In genomic region chr11:72595010-72595737, GRCm38 (mm10) we compare ENCODE assay signal across 22 mouse cellular contexts. TPM values are rescaled to one million over a fixed set of nuclear protein-coding genes. Genes with fewer than 3 reads are reported as not detected.
DNase-seq lines count a peak whose midpoint lies in the region; ATAC-seq and TF ChIP-seq lines count a peak whose summit lies in the region.
"Had no signal": no experiment of that assay in that cellular context is flagged by ENCODE, and none has a peak within 500 bp of the region (broad histone marks: within the 10 kb centered on the region; RNA-seq: fewer than 3 reads in every experiment).

No protein-coding gene starts in this region.

- no peaks in the 10 kb centered on the region for H3K27me3 ChIP-seq in ES-Bruce4 (ENCODE audit: control insufficient read depth, insufficient read depth, low read length, poor library complexity, severe bottlenecking)
- H3K27me3 ChIP-seq: embryonic facial prominence, embryonic 13.5 days; forebrain, embryonic 13.5 days; hindbrain, embryonic 13.5 days; intestine, embryonic 15.5 days had no signal

- no peak for ATAC-seq in inflammation-experienced regulatory T-cells, adult 6 months
- ATAC-seq: forebrain, embryonic 13.5 days; forebrain, postnatal 0 days; hindbrain, postnatal 0 days; intestine, embryonic 15.5 days had no signal

- no peak overlapping the region for H3K4me3 ChIP-seq in ES-Bruce4 (ENCODE audit: low read depth, low read length)
- H3K4me3 ChIP-seq: embryonic facial prominence, embryonic 13.5 days; forebrain, embryonic 13.5 days; heart, embryonic 10.5 days; hindbrain, embryonic 13.5 days; intestine, embryonic 15.5 days had no signal

- peaks cover 1% of the 10 kb centered on the region for H3K4me1 ChIP-seq in ES-Bruce4 (ENCODE audit: control insufficient read depth, insufficient read depth, low read length)
- H3K4me1 ChIP-seq: embryonic facial prominence, embryonic 13.5 days; forebrain, embryonic 13.5 days; heart, embryonic 10.5 days; hindbrain, embryonic 13.5 days; intestine, embryonic 15.5 days had no signal

- no peak overlapping the region for H3K9ac ChIP-seq in ES-Bruce4 (ENCODE audit: low read depth, poor library complexity, severe bottlenecking)
- H3K9ac ChIP-seq: embryonic facial prominence, embryonic 13.5 days; forebrain, embryonic 13.5 days; forebrain, postnatal 0 days; hindbrain, embryonic 13.5 days; intestine, embryonic 15.5 days had no signal

- no peak for TF ChIP-seq POLR2A in ES-Bruce4 (IDR thresholded peaks at IDR 0.05; ENCODE audit: insufficient read depth, low read length)

- TF ChIP-seq EP300 in ES-Bruce4 (IDR thresholded peaks at IDR 0.05; ENCODE audit: insufficient read depth, low read depth, low read length): 0 out of 2 replicates have a peak, but pooled peaks have one; percentile 28

- H3K27ac ChIP-seq in ES-Bruce4 (ENCODE audit: insufficient read depth, low read length): peak overlapping the region; percentile 63; the same call in 1 of the 2 replicates
- H3K27ac ChIP-seq: embryonic facial prominence, embryonic 13.5 days; forebrain, embryonic 13.5 days; heart, embryonic 10.5 days; hindbrain, embryonic 13.5 days; hindbrain, postnatal 0 days; intestine, embryonic 15.5 days had no signal

- no peaks in the 10 kb centered on the region for H3K36me3 ChIP-seq in ES-Bruce4 (ENCODE audit: control insufficient read depth, insufficient read depth, low read length, poor library complexity, severe bottlenecking)
- H3K36me3 ChIP-seq: embryonic facial prominence, embryonic 13.5 days; heart, embryonic 10.5 days; hindbrain, embryonic 13.5 days; intestine, embryonic 15.5 days had no signal

- TF ChIP-seq CTCF in ES-Bruce4 (IDR thresholded peaks at IDR 0.05; ENCODE audit: low read depth, low read length): no peak

- peak; percentile 47 for DNase-seq in 3T3-L1 (ENCODE audit: low read depth, low spot score)
- DNase-seq in NIH3T3 (ENCODE audit: low read depth): peak; percentile 48
- DNase-seq in fibroblast of lung, adult 2 months (ENCODE audit: low read depth): peak; percentile 23
- no peak for DNase-seq in gastrocnemius, postnatal 25 days
- no peak for DNase-seq in lung, postnatal 36 days
- DNase-seq: adrenal gland, postnatal 10 days; cerebellum, adult 11-12 months; cerebellum, adult 9-10 months; cerebellum, postnatal 25 days; forebrain, postnatal 0 days; gastrocnemius, postnatal 14 days; heart, postnatal 10 days; heart, postnatal 4 days; kidney, adult 18-20 months had no signal

- no peaks in the 10 kb centered on the region for H3K9me3 ChIP-seq in ES-Bruce4 (replicated peaks; ENCODE audit: control insufficient read depth, insufficient read depth, low read length, poor library complexity, severe bottlenecking)
- H3K9me3 ChIP-seq: embryonic facial prominence, embryonic 13.5 days; forebrain, embryonic 13.5 days; heart, embryonic 10.5 days; hindbrain, embryonic 13.5 days; intestine, embryonic 15.5 days had no signal

RNA-seq across cellular contexts. Expression of gene Ube2g1, which starts 11.9 kb away (rescaled TPM):
- polyA plus RNA-seq in ES-Bruce4 (2011; ENCODE audit: insufficient read depth, insufficient read length, low read depth, missing spikeins): 36.6 and 43.0 TPM in 2 replicates
- 10 to 100 TPM; 74.3 to 77.4 TPM for total RNA-seq in gastrocnemius, postnatal 25 days (2021)
- polyA plus RNA-seq in inflammation-experienced regulatory T-cells, adult 6 months (2017; shearing (Covaris generic)): 10 to 100 TPM; 38.6 to 45.4 (median 42.8) TPM

RNA-seq across cellular contexts. Expression of gene Spns3, which starts 44.9 kb away (rescaled TPM):
- polyA plus RNA-seq in ES-Bruce4 (2011; ENCODE audit: insufficient read depth, insufficient read length, low read depth, missing spikeins): 0.15 TPM in 1 of 2 replicates, not detected in the other
- under 1 TPM; 0.11 to 0.26 TPM for total RNA-seq in gastrocnemius, postnatal 25 days (2021)
- 1 to 10 TPM in 1 of 3 experiments, under 1 TPM in 2; 0.24 to 1.2 (median 0.25) TPM for polyA plus RNA-seq in inflammation-experienced regulatory T-cells, adult 6 months (2017; shearing (Covaris generic))
- total RNA-seq: forebrain, postnatal 0 days had no signal
- polyA plus RNA-seq: forebrain, embryonic 13.5 days had no signal

Comparison
In these comparisons a context has a peak if more than half of its experiments do, and no peak if none do; other contexts are left out.
1. DNase-seq: peak in 3T3-L1 (single experiment), NIH3T3 (single experiment) and fibroblast of lung, adult 2 months (single experiment); none in gastrocnemius, postnatal 25 days (single experiment) and lung, postnatal 36 days (single experiment).